Mouse (Mus musculus) small intestine, adult 10 weeks (tissue): ENCODE measurements around the gene Gm20822. TPM values are rescaled to one million over a fixed set of nuclear protein-coding genes. Genes with fewer than 3 reads are reported as not detected.

ENCODE experiments used
- polyA plus RNA-seq: library from polyadenylated mRNA; stranded (reverse); fragments of 350-450 nt; fragmentation: Illumina TruSeq; extraction: RNeasy Lipid Tissue Mini Kit (QIAGEN cat#74804); gene quantifications from one replicate; pipeline ENCODE4 v1.2.3, GENCODE M21; 2014; ENCODE audit warnings: low replicate concordance

The Gm20822 gene
- not detected for polyA plus RNA-seq

GRCm38 (mm10) chrY:15884671-15885070 is at the start of gene Gm20822:
Gene Gm20822, minus strand, starts transcription at chrY:15884771.

